Mouse (Mus musculus): ENCODE measurements around the gene Hist1h3c. TPM values are rescaled to one million over a fixed set of nuclear protein-coding genes. Genes with fewer than 3 reads are reported as not detected.
"Not testable (repeated sequence)": the region's sequence is repeated elsewhere in the genome, so short reads cannot be mapped to it uniquely, and the experiment has no call there.

Gene Hist1h3c
- polyA plus RNA-seq, 1 experiment from 2014 or later: 6.8 TPM

- Histone ChIP-seq H3K4me1 (ENCODE audit: insufficient read depth, low read length) (peaks cover 7% of the 10 kb centered on the region; the same call in 1 of the 2 replicates), H3K36me3 (ENCODE audit: insufficient read depth, low read length) (no peaks in the 10 kb centered on the region), H3K27me3 (ENCODE audit: insufficient read depth, low read length) (no peaks in the 10 kb centered on the region), H3K27ac (ENCODE audit: low read length) (no peak overlapping the region), H3K9ac (replicated peaks; ENCODE audit: low read length) (no peak overlapping the region), H3K4me3 (ENCODE audit: low read length) (no peak overlapping the region), H3K9me3 (ENCODE audit: low read length) (no peaks in the 10 kb centered on the region), H3K4me2 (replicated peaks; ENCODE audit: low read depth, low read length) (no peak overlapping the region)
- ATAC-seq (ENCODE audit: low FRiP score, low TSS enrichment): no peak
- 74% methylated on average over 4 of the region's 4 CpGs for WGBS
Measured at GRCm38 (mm10) chr13:23708654-23709053, 36.7 kb downstream of the Hist1h3c start.

GRCm38 (mm10) chr13:23708041-23708440 is 37.4 kb downstream of the Hist1h3c start:
- H3K27me3 ChIP-seq (ENCODE audit: insufficient read depth, low read length): no peaks in the 10 kb centered on the region
- no peak for ATAC-seq (ENCODE audit: low FRiP score, low TSS enrichment)
- no peak overlapping the region for H3K9ac ChIP-seq (replicated peaks; ENCODE audit: low read length)
- H3K9me3 ChIP-seq (ENCODE audit: low read length): no peaks in the 10 kb centered on the region
- no peaks in the 10 kb centered on the region for H3K36me3 ChIP-seq (ENCODE audit: insufficient read depth, low read length)
- no peak overlapping the region for H3K27ac ChIP-seq (ENCODE audit: low read length)
- H3K4me3 ChIP-seq (ENCODE audit: low read length): no peak overlapping the region
- H3K4me1 ChIP-seq (ENCODE audit: insufficient read depth, low read length): peaks cover 7% of the 10 kb centered on the region; the same call in 1 of the 2 replicates
- 88% methylated on average over 4 of the region's 4 CpGs for WGBS
- H3K4me2 ChIP-seq (replicated peaks; ENCODE audit: low read depth, low read length): no peak overlapping the region

DNA sequence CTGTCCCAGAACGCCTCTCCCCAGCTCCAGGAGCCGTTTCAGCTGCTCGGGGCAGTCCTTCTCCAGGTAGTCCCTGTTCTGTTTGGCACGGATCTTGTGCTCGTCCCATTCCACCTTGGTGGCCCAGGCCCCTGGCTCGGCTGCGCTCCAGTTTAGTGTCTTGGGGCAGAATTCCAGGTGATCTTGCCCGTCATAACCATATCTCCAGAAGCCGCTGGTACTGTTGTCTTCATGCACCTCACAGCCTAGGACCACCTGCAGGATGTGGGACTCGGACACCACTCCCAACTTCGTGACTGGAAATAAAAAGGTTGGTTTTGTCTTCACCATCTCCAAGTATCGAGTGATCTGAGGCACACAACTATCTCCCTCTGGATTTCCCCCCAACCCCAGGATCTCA is 38.6 kb downstream of the Hist1h3c start:
- H3K4me2 ChIP-seq (replicated peaks; ENCODE audit: low read depth, low read length): no peak overlapping the region
- 92% methylated on average over 12 of the region's 12 CpGs for WGBS
- peaks cover 7% of the 10 kb centered on the region; the same call in 1 of the 2 replicates for H3K4me1 ChIP-seq (ENCODE audit: insufficient read depth, low read length)
- H3K9ac ChIP-seq (replicated peaks; ENCODE audit: low read length): no peak overlapping the region
- no peak overlapping the region for H3K27ac ChIP-seq (ENCODE audit: low read length)
- ATAC-seq (ENCODE audit: low FRiP score, low TSS enrichment): no peak
- no peak overlapping the region for H3K4me3 ChIP-seq (ENCODE audit: low read length)
- no peaks in the 10 kb centered on the region for H3K36me3 ChIP-seq (ENCODE audit: insufficient read depth, low read length)
- H3K9me3 ChIP-seq (ENCODE audit: low read length): no peaks in the 10 kb centered on the region
- no peaks in the 10 kb centered on the region for H3K27me3 ChIP-seq (ENCODE audit: insufficient read depth, low read length)

DNA sequence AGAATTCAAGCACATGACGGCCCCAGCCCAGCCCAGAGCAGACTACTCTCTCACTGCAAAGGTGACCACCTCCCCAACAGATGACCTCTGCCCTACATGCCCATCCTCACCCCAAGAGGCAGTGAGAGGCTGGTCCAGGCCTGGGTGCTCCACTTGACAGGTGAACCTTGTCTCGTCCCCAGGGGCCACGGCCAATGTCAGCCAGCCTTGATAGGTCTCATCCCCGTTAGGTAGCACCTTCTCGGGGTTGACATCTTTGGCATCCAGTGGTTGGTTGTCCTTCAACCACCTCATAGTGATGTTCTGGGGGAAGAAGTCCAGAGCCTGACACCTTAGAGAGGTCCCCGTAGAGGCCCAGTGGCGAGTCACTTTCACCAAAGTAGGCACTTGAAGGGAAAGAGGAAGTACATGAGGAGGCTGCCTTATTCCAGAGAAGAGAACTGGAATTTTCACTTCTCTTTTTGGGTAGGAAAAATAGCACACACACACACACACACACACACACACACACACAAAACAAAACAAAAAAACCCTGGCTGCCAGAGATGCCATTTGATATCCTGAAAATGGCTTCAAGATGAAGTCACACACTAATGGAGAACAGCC is 39.5 kb downstream of the Hist1h3c start:
- no peak for ATAC-seq (ENCODE audit: low FRiP score, low TSS enrichment)
- WGBS: 90% methylated on average over 7 of the region's 7 CpGs
- no peak overlapping the region for H3K27ac ChIP-seq (ENCODE audit: low read length)
- peaks cover 8% of the 10 kb centered on the region; the same call in 1 of the 2 replicates for H3K4me1 ChIP-seq (ENCODE audit: insufficient read depth, low read length)
- no peak overlapping the region for H3K9ac ChIP-seq (replicated peaks; ENCODE audit: low read length)
- H3K4me3 ChIP-seq (ENCODE audit: low read length): no peak overlapping the region
- H3K27me3 ChIP-seq (ENCODE audit: insufficient read depth, low read length): no peaks in the 10 kb centered on the region
- H3K4me2 ChIP-seq (replicated peaks; ENCODE audit: low read depth, low read length): no peak overlapping the region
- no peaks in the 10 kb centered on the region for H3K36me3 ChIP-seq (ENCODE audit: insufficient read depth, low read length)
- no peaks in the 10 kb centered on the region for H3K9me3 ChIP-seq (ENCODE audit: low read length)

- H3K9me3 ChIP-seq (ENCODE audit: low read length); H3K4me1 ChIP-seq (ENCODE audit: insufficient read depth, low read length); H3K27me3 ChIP-seq (ENCODE audit: insufficient read depth, low read length); ATAC-seq (ENCODE audit: low FRiP score, low TSS enrichment); H3K36me3 ChIP-seq (ENCODE audit: insufficient read depth, low read length); H3K27ac ChIP-seq (ENCODE audit: low read length); H3K4me2 ChIP-seq (replicated peaks; ENCODE audit: low read depth, low read length); H3K9ac ChIP-seq (replicated peaks; ENCODE audit: low read length); H3K4me3 ChIP-seq (ENCODE audit: low read length): not testable (repeated sequence)
- WGBS: 82% methylated on average over 2 of the region's 2 CpGs
Measured at GRCm38 (mm10) chr13:23702801-23703200, 42.6 kb downstream of the Hist1h3c start.

GRCm38 (mm10) chr13:23702220-23702619 is 43.2 kb downstream of the Hist1h3c start:
- no peak overlapping the region for H3K27ac ChIP-seq (ENCODE audit: low read length)
- H3K9me3 ChIP-seq (ENCODE audit: low read length): no peaks in the 10 kb centered on the region
- no peaks in the 10 kb centered on the region for H3K36me3 ChIP-seq (ENCODE audit: insufficient read depth, low read length)
- no peak for ATAC-seq (ENCODE audit: low FRiP score, low TSS enrichment)
- H3K27me3 ChIP-seq (ENCODE audit: insufficient read depth, low read length): no peaks in the 10 kb centered on the region
- no peak overlapping the region for H3K4me3 ChIP-seq (ENCODE audit: low read length)
- H3K4me2 ChIP-seq (replicated peaks; ENCODE audit: low read depth, low read length): no peak overlapping the region
- H3K4me1 ChIP-seq (ENCODE audit: insufficient read depth, low read length): 0 out of 2 replicates have a peak, but pooled peaks cover 9% of the 10 kb centered on the region
- 73% methylated on average over 4 of the region's 4 CpGs for WGBS
- H3K9ac ChIP-seq (replicated peaks; ENCODE audit: low read length): no peak overlapping the region

DNA sequence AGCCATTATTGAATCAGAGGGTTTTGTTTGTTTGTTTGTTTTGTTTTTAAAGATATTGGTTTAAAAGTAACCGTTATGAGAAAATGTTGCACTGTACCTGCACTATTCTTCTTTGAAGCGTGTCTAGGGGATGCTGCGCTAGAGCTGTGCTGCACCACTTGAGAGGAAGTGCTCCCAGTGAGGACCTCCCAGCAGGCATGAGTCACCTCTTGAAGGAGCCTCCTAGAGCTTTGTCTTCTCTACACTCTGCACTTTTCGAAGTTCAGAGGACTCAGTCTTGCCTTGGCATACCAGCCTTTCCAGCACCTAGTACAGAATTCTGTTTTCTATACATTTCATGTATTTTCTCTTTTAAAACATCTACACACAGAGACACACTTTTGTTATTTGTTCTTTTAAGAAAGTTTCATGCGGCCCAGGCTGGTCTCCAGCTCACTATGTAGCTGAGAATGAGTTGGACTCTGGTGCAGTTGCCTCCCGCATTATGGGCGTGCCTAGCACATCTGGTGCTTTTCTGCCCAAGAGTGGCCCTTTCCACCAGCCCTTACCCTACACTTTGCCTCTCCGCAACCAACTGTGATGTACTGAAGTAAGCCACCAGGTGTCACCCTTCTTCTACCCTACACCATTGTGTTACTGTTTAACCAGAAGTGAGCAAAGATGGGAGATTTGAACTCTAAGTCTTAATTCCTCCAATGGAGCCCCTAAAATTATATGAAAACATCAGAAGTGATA is 44.4 kb downstream of the Hist1h3c start:
- Histone ChIP-seq H3K9ac (replicated peaks; ENCODE audit: low read length) (no peak overlapping the region), H3K27ac (ENCODE audit: low read length) (no peak overlapping the region), H3K27me3 (ENCODE audit: insufficient read depth, low read length) (no peaks in the 10 kb centered on the region), H3K36me3 (ENCODE audit: insufficient read depth, low read length) (no peaks in the 10 kb centered on the region), H3K4me1 (ENCODE audit: insufficient read depth, low read length) (peaks cover 12% of the 10 kb centered on the region; the same call in 1 of the 2 replicates), H3K9me3 (ENCODE audit: low read length) (no peaks in the 10 kb centered on the region), H3K4me3 (ENCODE audit: low read length) (no peak overlapping the region), H3K4me2 (replicated peaks; ENCODE audit: low read depth, low read length) (no peak overlapping the region)
- WGBS: 27% methylated on average over 8 of the region's 8 CpGs
- peak; percentile 62 for ATAC-seq (ENCODE audit: low FRiP score, low TSS enrichment)

DNA sequence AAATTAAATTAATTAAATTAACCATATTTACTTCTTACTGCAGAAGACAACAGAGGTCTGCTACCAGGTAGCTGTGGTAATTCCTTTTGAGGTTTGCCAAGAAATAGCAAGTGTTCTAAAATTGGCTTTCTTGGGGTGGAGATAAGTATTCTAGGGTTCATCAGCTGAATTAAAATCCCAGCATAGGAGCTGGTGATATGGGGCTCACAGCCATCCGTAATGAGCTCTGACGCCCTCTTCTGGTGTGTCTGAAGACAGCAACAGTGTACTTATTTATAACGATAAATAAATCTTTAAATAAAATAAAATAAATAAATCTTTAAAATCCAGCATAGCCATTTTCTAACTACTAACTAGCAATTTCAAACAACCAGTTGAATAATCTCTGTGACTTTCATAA is 45.6 kb downstream of the Hist1h3c start:
- Histone ChIP-seq H3K9me3 (ENCODE audit: low read length) (no peaks in the 10 kb centered on the region), H3K27ac (ENCODE audit: low read length) (no peak overlapping the region), H3K4me2 (replicated peaks; ENCODE audit: low read depth, low read length) (no peak overlapping the region), H3K27me3 (ENCODE audit: insufficient read depth, low read length) (no peaks in the 10 kb centered on the region), H3K36me3 (ENCODE audit: insufficient read depth, low read length) (no peaks in the 10 kb centered on the region), H3K4me1 (ENCODE audit: insufficient read depth, low read length) (peaks cover 15% of the 10 kb centered on the region; the same call in 1 of the 2 replicates), H3K4me3 (ENCODE audit: low read length) (no peak overlapping the region), H3K9ac (replicated peaks; ENCODE audit: low read length) (no peak overlapping the region)
- no peak for ATAC-seq (ENCODE audit: low FRiP score, low TSS enrichment)
- 66% methylated on average over 3 of the region's 3 CpGs for WGBS

- Histone ChIP-seq H3K36me3 (ENCODE audit: insufficient read depth, low read length) (no peaks in the 10 kb centered on the region), H3K27me3 (ENCODE audit: insufficient read depth, low read length) (no peaks in the 10 kb centered on the region), H3K4me3 (ENCODE audit: low read length) (no peak overlapping the region), H3K4me2 (replicated peaks; ENCODE audit: low read depth, low read length) (peak overlapping the region; percentile 45; the same call in 1 of the 2 replicates), H3K9ac (replicated peaks; ENCODE audit: low read length) (no peak overlapping the region), H3K27ac (ENCODE audit: low read length) (peak overlapping the region; percentile 91), H3K4me1 (ENCODE audit: insufficient read depth, low read length) (peaks cover 15% of the 10 kb centered on the region; the same call in 1 of the 2 replicates), H3K9me3 (ENCODE audit: low read length) (no peaks in the 10 kb centered on the region)
- no peak for ATAC-seq (ENCODE audit: low FRiP score, low TSS enrichment)
- 74% methylated on average over 6 of the region's 6 CpGs for WGBS
Measured at GRCm38 (mm10) chr13:23698996-23699395, 46.4 kb downstream of the Hist1h3c start.

DNA sequence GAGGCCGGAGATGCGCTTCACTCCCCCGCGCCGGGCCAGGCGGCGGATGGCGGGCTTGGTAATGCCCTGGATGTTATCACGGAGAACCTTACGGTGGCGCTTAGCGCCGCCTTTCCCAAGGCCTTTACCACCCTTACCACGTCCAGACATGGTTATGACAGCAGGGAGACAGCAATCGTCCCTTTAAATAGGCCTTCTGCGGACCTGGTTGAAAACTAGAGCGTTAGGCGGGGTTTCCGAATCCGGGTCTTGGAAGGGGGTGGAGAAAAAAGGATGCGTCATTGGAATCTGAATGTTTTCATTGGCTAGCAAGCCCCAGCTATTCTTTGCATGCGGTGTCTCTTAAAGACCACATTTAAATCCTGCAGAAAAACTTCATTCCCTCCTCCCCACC is 47.1 kb downstream of the Hist1h3c start, which contains the start of gene Hist1h4c:
TSS of gene Hist1h4c (minus strand) at position 155 of the 394 bp plus-strand sequence.
- under 1% methylated on average over 21 of the region's 22 CpGs for WGBS
- H3K4me3 ChIP-seq (ENCODE audit: low read length): peak within 1 kb of the TSS; percentile 57
- H3K36me3 ChIP-seq (ENCODE audit: insufficient read depth, low read length): no peaks in the 10 kb centered on the region
- peak within 1 kb of the TSS; percentile 76 for H3K9ac ChIP-seq (replicated peaks; ENCODE audit: low read length)
- H3K27me3 ChIP-seq (ENCODE audit: insufficient read depth, low read length): no peaks in the 10 kb centered on the region
- no peaks in the 10 kb centered on the region for H3K9me3 ChIP-seq (ENCODE audit: low read length)
- H3K4me2 ChIP-seq (replicated peaks; ENCODE audit: low read depth, low read length): peak within 1 kb of the TSS; percentile 71
- peaks cover 18% of the 10 kb centered on the region; the same call in 1 of the 2 replicates for H3K4me1 ChIP-seq (ENCODE audit: insufficient read depth, low read length)
- H3K27ac ChIP-seq (ENCODE audit: low read length): peak within 1 kb of the TSS; percentile 98
- peak; percentile 96 for ATAC-seq (ENCODE audit: low FRiP score, low TSS enrichment)

Data from kidney, embryonic 16.5 days (tissue).